Mouse (Mus musculus): ENCODE results near the gene Gmeb2.

Gmeb2 gene

GRCm38 (mm10) chr2:181287958-181288350 is at the start of gene Gmeb2:
Gene Gmeb2 (minus strand): TSS chr2:181288035.
- DNase-seq (ENCODE audit: low read depth in 1 of 2, low spot score in 2 of 2), result peak; percentile 71 to 86

- DNase-seq (ENCODE audit: low read depth in 1 of 2, low spot score in 2 of 2), result peak in 1 of 2 experiments; percentile 38
Measured at GRCm38 (mm10) chr2:181334023-181334422, 46.2 kb upstream of the Gmeb2 start.

DNA sequence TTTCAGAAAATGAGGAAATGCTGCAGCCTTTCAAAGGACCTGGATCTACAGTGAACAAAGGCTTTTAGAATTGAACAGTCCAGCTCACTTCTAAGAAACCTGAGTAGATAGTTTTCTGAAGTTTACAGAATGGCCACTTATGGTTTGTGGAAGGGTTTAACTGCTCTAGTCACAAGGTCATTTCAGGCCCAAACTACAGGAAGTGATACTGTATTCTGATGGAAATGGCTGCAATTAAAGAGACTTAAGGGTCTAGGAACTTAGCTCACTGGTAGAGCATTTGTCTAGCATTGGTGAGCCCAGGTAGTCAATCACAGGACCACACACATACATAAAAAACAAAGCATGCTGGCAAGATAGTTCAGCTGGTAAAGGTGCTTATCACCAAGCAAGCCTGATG is 44.7 kb upstream of the Gmeb2 start:
- no peak for DNase-seq (ENCODE audit: low read depth in 1 of 2, low spot score in 2 of 2)

DNA sequence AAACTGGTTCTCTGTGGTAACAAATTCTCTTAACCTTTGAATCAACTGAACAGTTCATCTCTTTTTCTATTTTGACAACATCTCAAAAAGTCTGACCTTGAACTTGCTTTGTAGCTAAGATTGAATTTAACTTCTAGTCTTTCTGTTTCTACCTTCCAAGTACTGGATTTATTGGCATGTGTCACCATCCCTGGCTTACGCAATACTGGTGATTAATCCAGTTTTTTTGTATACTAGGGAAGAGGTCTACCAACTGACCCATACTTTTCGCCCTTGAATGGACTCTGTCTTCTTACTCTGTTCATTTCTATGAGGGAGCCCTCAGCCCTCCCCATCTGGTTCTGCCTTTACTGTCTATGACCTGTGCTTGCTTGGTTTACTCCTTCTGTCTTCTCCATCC is 38.3 kb upstream of the Gmeb2 start:
- DNase-seq (ENCODE audit: low read depth in 1 of 2, low spot score in 2 of 2), result no peak

GRCm38 (mm10) chr2:181322136-181322535 is 34.3 kb upstream of the Gmeb2 start:
- no peak for DNase-seq (ENCODE audit: low read depth in 1 of 2, low spot score in 2 of 2)

GRCm38 (mm10) chr2:181320103-181320499 is 32.3 kb upstream of the Gmeb2 start:
- DNase-seq (ENCODE audit: low read depth in 1 of 2, low spot score in 2 of 2), result no peak

GRCm38 (mm10) chr2:181319248-181320102 is 31.6 kb upstream of the Gmeb2 start, which contains the start of gene Rtel1:
Gene Rtel1 (plus strand): TSS chr2:181319739.
- DNase-seq (ENCODE audit: low read depth in 1 of 2, low spot score in 2 of 2), result peak; percentile 54 to 58

DNA sequence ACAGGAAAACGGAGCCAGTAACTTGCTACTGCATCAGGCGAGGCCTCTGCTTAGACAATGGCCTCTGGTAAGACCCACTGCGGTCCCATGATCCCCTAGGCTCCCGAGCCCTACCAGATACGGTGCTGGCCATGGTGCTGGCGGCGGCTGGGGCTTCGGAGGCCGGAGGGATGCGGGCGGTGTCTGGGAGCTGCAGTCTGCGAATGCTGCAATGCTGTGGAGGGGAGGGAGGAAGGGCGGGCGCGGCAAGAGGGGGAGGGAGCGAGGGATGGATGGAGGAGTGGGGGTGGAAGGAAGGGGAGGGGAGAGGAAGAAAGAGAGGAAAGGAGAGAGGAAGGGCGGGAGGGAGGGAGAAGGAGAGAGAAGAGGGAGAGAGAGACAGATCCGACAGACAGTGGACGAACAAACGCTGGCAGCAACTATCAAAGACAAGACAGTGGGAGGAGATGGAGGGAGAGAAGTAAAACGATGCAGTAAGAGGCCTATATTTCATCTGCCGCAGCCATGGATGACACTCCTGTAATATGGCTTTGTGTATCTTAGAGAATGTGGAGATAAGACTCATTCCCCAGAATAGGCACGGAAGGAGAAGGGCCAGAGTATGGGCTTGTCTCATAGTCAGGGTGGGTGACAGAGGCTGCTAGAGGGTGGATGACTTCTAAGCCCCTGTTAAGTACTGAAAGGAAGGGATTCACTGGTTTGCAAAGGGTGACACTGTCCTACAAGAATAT is 26.4 kb upstream of the Gmeb2 start, which contains the start of gene Stmn3:
Stmn3 (minus strand) TSS at position 421 of the 731 bp plus-strand sequence.
- DNase-seq (ENCODE audit: low read depth in 1 of 2, low spot score in 2 of 2), result no peak

- no peak for DNase-seq (ENCODE audit: low read depth in 1 of 2, low spot score in 2 of 2)
Measured at GRCm38 (mm10) chr2:181313344-181314079, 25.7 kb upstream of the Gmeb2 start.

- no peak for DNase-seq (ENCODE audit: low read depth in 1 of 2, low spot score in 2 of 2)
Measured at GRCm38 (mm10) chr2:181313006-181313343, 25.1 kb upstream of the Gmeb2 start.

- no peak for DNase-seq (ENCODE audit: low read depth in 1 of 2, low spot score in 2 of 2)
Measured at GRCm38 (mm10) chr2:181312435-181312834, 24.6 kb upstream of the Gmeb2 start.

DNA sequence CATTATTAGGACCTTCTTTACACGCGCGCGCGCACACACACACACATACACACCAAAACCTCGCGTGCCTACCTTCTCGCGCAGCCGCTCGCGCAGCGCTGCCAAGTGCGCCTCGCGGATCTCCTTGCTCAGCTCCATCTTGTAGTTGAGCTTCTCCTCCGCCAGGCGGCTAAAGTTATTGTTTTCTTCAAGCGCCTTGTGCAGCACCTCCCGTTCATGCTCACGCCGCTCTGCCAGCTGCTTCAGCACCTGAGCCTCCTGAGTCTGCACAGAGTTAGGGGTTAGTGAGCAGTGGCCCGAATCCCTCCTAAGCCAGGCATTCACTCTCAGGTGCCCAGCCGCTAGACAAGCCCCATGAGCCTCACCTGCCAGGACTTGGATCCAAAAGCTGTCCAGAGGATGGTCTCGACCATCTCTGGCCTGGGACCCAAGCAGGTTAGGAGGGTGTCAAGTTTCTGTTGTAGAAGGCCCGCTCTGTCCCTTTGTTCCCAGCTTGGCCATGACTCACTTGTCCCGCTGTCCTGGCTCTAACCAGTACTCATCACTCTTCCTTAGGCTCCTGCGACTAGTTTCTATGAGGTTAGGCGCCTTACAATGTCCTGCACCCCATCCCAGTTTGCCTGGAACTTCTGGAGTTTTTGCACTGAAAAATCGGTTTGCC is 19.4 kb upstream of the Gmeb2 start:
- DNase-seq (ENCODE audit: low read depth in 1 of 2, low spot score in 2 of 2), result peak in 1 of 2 experiments; percentile 30

DNA sequence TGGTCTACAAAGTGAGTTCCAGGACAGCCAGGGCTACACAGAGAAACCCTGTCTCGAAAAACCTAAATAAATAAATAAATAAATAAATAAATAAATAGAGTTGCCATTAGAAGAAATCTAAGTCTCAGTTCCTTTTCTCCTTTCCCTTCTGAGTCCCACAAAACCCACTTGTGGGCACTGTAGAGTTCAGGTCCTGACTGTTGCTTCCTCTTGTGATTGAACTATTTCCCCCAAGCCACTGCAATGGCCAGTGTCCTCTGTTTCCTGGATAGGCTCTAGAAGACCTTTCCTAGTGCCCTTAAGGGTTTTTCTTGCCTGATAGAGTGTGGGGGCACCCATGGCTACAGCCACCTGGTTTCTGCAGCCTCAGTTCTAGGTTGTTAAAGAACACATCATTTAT is 17.1 kb upstream of the Gmeb2 start:
- no peak for DNase-seq (ENCODE audit: low read depth in 1 of 2, low spot score in 2 of 2)

- DNase-seq (ENCODE audit: low read depth in 1 of 2, low spot score in 2 of 2), result no peak
Measured at GRCm38 (mm10) chr2:181302041-181302440, 14.2 kb upstream of the Gmeb2 start.

DNA sequence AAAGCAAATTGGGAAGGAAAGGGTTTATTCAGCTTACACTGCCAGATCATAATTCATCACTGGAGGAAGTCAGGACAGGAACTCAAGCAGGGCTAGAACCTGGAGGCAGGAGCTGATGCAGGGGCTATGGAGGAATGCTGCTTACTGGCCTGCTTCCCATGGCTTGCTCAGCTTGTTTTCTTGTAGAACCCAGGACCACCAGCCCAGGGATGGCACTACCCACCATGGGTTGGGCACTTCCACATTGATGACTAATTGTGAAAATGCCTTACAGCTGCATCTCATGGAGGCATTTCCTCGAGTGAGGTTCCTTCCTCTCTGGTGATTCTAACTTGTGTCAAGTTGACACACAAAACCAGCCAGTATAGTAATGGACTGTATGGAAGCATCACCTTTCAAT is 3.1 kb upstream of the Gmeb2 start:
- no peak for DNase-seq (ENCODE audit: low read depth in 1 of 2, low spot score in 2 of 2)

- no peak for DNase-seq (ENCODE audit: low read depth in 1 of 2, low spot score in 2 of 2)
Measured at GRCm38 (mm10) chr2:181288691-181289090, 856 bp upstream of the Gmeb2 start.

- peak; percentile 23 to 64 for DNase-seq (ENCODE audit: low read depth in 1 of 2, low spot score in 2 of 2)
Measured at GRCm38 (mm10) chr2:181287338-181287957, 387 bp downstream of the Gmeb2 start.

DNA sequence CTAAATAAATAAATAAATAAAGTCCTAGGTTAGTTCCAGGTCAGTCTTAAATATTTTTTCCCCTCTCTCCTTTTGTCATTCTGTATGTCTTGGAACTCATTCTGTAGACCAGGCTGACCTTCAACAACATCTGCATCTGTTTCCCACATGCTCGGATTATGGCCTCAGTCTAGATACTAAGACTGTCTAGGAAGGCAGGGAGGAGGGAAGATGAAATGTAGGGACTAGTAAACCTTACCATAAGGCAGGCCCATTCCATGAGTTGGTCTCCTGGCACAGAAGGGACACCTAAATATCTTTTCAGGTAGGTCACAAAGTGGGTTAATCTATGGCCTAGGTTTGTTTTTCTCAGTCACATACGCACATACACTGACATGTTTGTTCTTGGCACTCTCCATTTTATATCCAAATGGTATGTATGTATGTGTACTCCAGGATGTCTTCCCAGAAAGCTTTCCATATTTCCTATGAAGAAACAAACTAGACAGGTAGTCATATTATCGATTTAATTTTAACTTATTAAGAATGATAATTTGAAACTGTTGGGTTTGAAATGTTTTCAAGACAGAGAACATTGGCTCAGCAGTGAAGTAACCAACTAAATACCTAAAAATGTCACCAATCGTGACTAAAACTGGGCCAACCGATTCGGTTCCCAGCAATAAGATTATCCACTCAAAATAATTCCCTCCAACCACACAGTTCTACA is 1.1 kb downstream of the Gmeb2 start:
- DNase-seq (ENCODE audit: low read depth in 1 of 2, low spot score in 2 of 2), result no peak

- DNase-seq (ENCODE audit: low read depth in 1 of 2, low spot score in 2 of 2), result no peak
Measured at GRCm38 (mm10) chr2:181279968-181280367, 7.9 kb downstream of the Gmeb2 start.

GRCm38 (mm10) chr2:181277866-181278265 is 10.0 kb downstream of the Gmeb2 start:
- no peak for DNase-seq (ENCODE audit: low read depth in 1 of 2, low spot score in 2 of 2)
